Mouse (Mus musculus): Measurements from ENCODE around the gene Vars2. TPM values are rescaled to one million over a fixed set of nuclear protein-coding genes. Genes with fewer than 3 reads are reported as not detected.

The Vars2 gene
- total RNA-seq, 2 experiments from 2014 or later: 27.6 to 28.9 TPM

- DNase-seq: no peak
Observed at GRCm38 (mm10) chr17:35693906-35694305, 26.5 kb upstream of the Vars2 start.

GRCm38 (mm10) chr17:35692368-35692767 is 25.0 kb upstream of the Vars2 start:
- DNase-seq: no peak

GRCm38 (mm10) chr17:35691811-35692210 is 24.4 kb upstream of the Vars2 start:
- DNase-seq: no peak

- no peak for DNase-seq
Observed at GRCm38 (mm10) chr17:35689936-35690645, 22.7 kb upstream of the Vars2 start.

DNA sequence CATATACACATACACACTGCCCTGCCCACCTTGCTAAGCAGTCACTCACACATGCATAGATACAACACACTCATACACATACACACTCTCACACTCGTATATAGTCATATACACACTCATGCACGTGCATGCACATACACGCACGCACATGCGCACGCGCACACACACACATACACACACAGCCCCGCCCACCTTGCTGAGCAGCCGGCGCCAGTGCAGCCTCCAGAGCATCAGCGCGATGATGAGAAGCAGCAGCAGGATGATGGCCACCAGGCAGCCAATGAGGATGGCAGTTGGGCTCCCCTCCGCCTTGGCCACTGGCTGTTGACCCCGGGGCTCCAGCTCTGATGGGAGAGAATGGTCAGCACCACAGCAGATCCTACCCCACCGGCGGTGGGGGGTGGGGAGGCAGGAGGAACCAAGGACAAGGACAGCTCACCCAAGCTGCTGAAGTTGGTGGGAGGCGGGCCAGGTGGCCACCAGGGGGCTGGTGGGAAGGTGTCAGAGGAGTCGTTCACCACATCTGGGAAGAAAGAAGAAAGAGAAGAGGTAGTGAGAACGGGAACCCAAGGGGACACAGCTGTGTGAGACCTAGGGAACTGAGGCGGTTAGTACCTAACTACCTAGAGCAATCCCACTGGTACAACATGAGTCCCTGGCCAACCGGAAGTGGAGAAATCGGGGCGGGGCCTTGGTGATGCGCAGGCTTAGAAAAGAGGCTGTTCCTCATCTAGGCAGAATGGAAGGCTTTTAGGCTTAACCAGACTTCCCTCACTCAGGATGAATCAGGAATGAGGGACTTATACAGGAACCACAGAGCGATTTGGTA is 21.2 kb upstream of the Vars2 start:
- no peak for DNase-seq

DNA sequence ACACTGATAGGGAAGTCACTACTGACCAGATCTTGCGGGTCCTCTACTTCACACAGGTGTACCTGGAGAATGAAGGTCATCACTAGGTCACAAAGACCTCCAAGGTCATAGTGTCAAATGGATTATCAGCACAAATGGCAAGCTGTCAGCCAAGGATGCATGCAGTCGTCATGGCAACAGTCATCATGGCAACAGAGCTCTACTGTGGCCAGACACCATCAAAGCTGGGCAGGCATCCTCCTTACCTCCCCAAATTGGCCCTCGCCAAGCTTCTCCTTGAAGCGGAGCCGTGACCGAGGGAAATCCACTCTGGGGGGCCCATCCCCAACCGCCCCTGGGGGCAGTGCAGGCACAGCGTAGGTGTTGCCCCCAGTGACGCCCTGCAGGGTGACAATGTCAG is 17.7 kb upstream of the Vars2 start:
- DNase-seq: no peak

DNA sequence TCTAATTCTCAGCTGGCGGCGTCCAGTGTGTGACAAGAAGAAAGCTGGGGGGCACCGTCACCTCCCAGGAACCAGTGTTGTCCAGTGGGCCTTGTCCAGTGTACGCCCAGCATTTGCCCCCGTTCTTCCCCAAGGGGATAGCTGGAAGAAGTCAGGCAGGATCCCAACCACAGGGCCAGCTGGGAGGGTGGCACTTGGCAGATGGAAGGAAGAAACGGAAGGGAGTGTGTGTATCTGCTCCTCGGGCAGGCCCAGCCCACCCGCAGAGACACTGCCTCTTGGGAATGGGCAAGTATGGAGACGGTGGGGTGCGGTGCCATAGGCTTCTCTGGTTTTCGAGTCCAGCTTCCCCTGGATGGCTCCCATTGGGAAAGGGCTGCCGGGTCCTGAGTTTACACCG is 14.6 kb upstream of the Vars2 start:
- no peak for DNase-seq

GRCm38 (mm10) chr17:35680591-35680990 is 13.2 kb upstream of the Vars2 start:
- no peak for DNase-seq

GRCm38 (mm10) chr17:35673416-35674035 is 6.1 kb upstream of the Vars2 start, which contains the start of gene Gtf2h4:
Gene Gtf2h4 (minus strand): TSS chr17:35673739.
- peak; percentile 95 to 96 for DNase-seq

- DNase-seq: no peak
Observed at GRCm38 (mm10) chr17:35672527-35672926, 5.1 kb upstream of the Vars2 start.

DNA sequence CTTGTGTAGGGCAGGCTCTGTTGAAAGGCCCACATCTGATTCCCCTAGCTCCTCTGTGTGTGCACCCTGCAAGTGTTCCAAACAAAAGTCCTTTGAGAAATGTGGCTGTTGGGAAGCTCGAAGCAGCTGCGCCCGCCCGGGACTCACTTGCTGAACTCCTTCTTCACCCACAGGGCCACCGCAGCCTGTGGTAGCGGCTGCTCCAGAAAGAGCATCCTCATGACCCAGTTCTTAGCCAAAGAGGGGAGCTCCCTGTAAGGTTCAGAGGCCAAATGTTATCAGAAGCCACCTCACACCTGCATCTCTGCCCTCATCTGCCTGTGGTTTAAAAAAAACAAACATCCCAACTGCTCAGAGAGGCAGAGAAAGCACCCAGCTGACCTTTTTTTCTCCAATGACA is 4.5 kb upstream of the Vars2 start:
- DNase-seq: no peak

DNA sequence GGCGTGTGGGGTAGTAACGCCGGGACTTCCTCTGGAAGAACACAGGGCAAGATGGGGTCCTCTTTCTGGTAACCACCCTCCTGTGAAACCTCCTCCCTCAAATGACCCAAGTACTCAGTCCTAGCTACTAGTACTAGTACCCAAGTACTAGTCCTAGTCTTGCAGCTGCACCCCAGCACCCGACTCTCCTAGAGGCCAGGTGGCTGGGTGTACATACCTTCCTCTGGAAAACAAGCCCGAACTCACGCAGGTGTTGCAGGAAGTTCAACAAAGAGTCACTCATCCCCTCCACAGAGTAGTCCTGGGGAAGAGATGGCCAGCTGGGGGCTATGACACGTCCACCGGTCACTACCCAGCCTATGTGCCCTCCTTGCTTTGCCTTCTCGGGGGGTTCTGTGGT is 2.3 kb upstream of the Vars2 start:
- no peak for DNase-seq

DNA sequence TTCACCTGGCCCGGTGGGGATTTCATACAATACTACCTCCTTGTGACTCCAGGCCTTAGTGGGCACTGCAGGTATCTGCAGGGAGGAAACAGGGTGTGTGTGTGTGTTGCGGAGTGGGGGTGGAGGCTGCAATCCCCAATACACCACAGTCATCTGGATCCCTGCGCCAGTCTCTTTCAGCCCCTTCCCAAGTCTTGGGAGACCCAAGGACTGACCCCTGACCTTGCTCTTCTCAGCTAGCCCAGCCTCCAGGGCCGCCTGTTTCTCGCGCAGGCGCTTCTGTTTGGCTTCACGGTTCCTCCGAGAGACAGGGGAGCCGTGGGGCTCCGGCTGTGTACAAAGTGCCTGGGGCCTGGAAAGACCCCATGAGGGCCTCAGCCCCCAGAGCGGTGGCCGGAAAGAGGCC is 538 bp downstream of the Vars2 start:
- DNase-seq: peak in 1 of 2 experiments; percentile 15

GRCm38 (mm10) chr17:35665957-35666515 is 1.4 kb downstream of the Vars2 start:
- DNase-seq: peak; percentile 16 to 17

- no peak for DNase-seq
Observed at GRCm38 (mm10) chr17:35653086-35653485, 14.3 kb downstream of the Vars2 start.

- no peak for DNase-seq
Observed at GRCm38 (mm10) chr17:35649429-35649828, 18.0 kb downstream of the Vars2 start.

DNA sequence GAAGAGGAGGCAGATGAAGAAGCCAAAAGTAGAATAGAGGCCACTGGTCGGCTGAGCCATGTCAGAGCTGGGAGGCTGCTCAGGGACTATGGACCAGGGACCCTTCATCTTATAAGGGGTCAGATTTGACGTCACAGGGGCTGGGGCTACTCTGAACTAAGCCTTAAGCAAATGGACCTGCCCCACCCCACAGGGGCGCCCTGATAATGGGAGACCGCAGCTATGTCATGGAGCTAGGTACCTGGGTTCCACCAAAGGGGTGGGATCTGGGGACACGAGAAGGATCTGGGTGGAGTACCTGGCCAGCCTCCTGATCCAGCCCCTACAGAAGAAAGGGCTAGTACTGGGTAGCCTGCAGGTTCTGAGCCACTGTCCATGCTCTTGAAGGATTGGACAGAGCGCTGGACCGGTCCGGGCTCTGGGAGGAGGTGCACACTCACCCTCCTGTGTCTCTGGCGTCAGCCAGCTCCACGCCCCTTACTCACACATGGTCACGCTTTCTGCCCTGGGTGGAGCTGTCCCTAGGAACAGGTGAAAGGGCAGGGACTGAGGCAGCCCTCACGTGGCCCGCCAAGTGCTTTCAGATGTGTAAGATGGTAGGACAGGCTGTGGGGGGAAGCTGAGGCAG is 23.7 kb downstream of the Vars2 start, which contains the start of gene Mucl3:
Gene Mucl3, minus strand, starts transcription at position 87 of the 628 bp plus-strand sequence.
- no peak for DNase-seq

DNA sequence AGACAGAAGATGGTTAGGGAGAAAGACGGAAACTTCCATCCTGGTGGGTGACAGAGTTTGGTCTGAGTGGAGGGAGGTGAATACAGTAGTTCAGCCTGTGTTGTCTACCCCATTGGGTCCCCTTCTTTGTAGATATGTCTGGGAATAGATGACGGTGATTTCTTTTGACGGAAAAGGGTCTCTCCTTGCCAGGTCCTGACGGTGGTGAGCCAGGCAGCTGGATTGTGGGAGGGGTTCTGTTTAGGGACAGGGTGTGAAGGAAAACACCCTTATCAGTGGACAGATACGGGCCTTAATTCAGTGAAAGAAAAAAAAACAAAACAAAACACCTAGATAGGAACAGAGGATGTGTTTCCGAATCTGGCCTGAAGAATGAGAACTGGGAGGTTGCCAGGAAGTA is 28.0 kb downstream of the Vars2 start:
- DNase-seq: peak in 1 of 2 experiments; percentile 20

DNA sequence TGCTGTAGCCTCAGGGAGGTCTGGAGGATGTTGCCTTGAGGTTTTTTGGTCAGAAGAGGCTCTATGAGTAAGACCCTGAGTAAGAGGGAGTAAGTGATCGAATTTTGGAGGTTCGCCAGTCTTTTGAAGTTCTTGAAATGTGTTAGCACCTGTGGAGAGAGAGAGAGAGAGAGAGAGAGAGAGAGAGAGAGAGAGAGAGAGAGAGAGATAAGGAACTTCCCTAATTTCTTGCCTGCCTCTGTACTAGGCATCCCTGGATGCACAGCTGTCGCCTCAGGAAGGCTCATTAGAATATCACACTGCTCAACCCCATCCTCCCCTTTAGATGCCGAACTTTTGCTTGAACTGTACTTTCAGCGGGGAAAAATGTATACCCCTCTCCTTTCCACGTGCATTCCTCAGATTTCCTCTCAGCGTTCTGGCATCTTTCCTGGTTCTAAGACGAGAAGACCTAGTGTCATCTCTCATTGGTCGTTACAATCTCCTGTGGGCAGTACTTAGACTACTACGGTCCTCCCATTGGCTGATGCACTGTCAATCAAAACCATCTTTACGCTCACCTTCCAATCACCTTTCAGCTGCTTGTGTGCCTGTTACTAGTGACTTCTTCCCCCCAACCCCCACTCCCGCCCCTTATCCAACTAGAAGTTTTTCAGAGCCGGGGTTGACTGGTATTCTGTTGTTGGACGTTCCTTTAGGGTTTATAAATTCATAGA is 28.8 kb downstream of the Vars2 start:
- DNase-seq: peak; percentile 82 to 83

GRCm38 (mm10) chr17:35636363-35636762 is 31.0 kb downstream of the Vars2 start:
- DNase-seq: peak; percentile 18 to 58

- peak; percentile 55 to 80 for DNase-seq
Observed at GRCm38 (mm10) chr17:35635699-35636111, 31.7 kb downstream of the Vars2 start.
